Mouse (Mus musculus): ENCODE results near the gene Fut9. TPM values are rescaled to one million over a fixed set of nuclear protein-coding genes. Genes with fewer than 3 reads are reported as not detected.

The Fut9 gene
- 0.04 and 0.08 TPM in 2 replicates for polyA plus RNA-seq (2012; rRNA removed)

DNA sequence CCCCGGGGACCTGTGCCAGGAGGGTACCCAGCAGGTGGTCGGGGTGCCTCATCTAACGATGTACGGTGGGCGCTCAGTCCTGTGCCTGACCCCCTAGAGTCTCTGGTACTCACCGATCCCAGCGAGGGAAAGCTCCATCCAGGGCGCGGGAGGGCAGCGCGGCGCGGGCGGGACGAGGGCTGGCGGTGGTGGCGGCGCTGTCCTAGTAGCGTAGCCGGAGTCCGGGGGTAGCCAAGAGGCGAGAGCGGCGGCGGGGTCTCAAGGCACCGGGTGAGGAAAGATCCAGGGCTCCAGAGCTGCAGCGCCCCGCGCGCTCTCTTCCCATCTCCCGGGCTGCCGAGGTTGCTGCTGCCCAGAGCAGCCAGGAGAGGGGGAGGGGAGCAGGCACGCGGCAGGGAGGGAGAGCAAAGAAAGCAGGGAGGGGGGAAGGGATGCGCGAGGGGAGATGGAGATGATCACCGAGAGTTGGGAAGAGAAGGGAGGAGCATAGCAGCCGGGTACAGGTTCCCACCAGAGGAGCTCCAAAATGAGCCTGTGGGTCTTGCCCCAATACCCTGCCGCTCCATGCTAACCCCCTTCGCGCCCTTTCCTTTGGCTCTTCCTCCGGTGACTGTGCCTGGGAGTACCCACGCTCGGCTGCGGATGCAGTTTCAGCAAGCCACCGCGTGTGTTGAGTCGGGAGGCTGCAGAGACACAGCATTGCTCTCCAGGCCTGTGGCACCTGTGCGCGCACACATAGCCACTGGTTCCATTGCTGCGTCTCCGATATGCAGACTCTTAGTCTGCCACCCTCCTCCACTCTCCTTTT is at the start of gene Fut9:
Fut9 (minus strand) TSS at position 769 of the 808 bp plus-strand sequence.
- DNase-seq (ENCODE audit: low read depth) = no peak

DNA sequence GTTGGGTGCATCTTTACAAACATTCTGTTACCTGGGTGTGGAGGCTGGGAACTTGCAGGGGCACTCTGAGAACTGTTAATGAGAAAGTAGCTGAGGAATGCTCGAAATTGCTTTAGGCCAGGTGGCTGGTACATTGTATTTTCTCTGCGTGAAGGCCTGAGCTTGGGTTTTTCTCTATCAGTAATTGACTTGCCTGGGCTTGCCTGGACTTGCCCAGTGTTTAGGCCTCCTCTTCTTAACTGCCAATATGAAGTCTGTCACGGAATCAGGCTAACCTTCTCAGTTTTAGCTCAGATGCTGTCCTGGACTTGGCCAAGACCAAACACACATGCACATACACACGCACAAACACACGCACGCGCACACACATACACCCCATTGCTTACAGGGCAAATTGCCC is 15.7 kb upstream of the Fut9 start:
- no peak for DNase-seq (ENCODE audit: low read depth)

DNA sequence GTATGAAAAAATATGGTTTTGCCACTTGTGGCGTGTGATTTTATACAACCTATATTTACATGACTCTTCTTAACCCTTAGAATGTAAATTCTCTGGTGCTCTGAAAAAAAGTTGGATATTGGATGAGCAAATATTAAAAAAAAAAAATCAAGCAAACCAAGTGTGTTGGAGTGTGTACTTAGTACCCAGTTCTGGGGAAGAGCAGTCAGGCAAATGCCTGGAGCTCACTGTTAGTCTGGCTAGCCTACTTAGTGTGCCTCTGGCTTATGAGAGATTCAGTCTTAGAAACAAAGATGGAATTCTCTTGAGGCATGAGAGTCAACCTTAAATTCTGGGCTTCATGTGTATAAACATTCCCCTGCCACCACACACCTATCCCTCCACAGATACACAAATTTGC is 13.3 kb upstream of the Fut9 start:
- no peak for DNase-seq (ENCODE audit: low read depth)

DNA sequence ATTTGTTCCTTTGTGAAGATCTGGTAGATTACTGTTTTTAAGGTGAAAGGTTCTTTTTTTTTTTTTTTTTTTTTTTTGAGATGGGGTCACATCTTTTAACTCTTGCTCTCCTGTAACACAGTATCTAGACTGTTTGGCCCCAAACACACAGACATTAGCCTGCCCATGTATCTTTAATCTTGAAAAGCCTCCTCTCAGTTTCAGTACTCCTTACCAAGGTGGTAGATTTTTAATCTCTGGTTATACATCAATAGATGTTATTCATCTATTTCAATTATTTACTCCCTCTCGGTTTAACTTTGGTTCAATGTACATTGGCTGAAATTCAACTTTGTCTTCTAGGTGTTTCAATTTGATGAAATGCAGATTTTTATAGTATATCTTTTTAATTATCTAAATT is 10.0 kb upstream of the Fut9 start:
- no peak for DNase-seq (ENCODE audit: low read depth)

DNA sequence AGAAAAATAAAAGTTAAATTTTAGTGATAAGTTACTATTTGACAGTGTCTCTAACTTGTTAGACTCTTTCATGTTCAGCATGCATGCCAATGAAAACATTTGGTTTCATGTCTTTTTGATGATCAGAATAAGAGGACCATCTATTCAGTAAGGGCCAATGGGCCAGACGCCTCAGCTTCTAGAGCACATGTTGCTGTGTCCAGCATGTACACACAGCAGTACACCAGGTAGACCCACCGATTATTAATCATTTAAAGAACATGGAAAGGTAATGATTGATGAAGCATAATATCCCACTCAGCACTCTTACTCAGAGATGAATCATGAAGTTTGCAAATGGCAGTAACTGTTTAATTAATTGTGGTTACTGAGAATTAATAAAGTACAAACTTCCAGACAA is 1.7 kb upstream of the Fut9 start:
- DNase-seq (ENCODE audit: low read depth) = no peak

DNA sequence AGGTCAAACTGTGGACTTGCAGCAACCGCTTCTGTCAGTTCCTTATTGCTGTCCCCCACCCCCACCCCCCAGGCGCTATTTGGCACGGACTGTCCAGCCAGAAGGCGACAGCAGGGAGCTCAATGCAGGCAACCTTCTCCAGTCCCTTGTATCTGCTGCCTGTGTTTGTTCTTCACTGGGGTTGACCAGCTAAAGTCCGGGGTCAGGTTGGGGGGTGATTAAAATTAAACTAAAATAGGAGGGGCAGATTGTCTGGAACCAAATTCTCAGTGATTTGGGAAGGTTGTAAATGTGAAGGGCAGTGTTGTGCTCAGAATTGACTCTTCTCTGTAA is 206 bp upstream of the Fut9 start:
- no peak for DNase-seq (ENCODE audit: low read depth)

DNA sequence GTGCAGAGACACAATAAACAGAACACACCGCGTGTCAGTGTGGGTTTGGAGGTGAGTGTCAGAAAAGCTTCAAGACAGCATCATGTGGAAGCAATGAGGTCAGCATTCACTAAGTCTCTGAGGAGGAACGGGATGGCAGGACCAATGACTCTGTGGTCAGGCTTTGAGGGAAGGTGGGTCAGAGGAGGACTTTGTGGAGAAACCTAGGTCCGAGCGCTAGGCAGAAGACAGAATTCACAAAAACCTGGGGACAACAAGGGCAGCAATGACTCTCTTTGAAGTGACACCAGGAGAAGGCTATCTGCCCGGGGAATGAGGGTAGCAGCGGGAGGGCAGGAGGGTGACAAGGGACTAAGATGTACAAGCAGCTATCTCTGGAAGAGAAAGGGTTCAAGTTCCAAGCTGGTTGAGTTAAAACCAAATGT is 981 bp downstream of the Fut9 start:
- no peak for DNase-seq (ENCODE audit: low read depth)

DNA sequence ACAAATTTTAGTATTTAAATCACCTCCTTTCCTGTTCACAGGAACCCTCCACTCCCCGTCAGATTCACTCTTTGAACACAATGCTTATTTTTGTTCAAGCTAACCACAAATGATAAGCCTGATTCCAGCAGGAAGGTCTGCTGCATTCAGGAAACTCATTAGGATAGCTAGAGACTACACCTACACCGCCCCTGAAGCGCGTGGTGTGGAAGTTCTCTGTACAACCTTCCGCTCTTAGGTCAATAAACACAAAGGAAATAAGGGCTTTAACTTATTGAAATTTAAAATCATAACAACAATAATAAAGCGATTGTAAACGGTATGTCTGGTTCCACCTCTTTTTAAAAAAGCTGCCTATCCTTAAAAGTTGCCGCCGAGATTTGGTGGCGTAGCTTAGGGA is 1.6 kb downstream of the Fut9 start:
- DNase-seq (ENCODE audit: low read depth) = no peak

DNA sequence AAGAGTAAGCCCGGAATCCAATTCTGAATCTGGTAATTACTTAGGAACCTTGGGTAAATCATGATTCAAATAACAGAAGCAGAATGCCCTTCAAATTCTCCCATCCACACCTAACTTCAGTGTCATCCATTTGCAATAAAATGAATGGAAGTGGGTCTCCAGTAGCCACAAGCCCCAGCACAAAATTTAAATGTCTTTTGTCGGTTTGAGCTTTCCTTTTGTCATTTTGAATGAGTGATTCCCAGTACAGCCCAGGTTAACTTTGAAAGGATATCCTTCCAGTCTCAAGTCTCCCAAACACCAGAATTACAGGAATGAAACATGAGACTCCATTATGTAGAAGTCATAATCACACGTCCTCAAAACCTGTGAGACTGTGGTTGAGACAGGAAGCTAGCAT is 3.9 kb downstream of the Fut9 start:
- no peak for DNase-seq (ENCODE audit: low read depth)

DNA sequence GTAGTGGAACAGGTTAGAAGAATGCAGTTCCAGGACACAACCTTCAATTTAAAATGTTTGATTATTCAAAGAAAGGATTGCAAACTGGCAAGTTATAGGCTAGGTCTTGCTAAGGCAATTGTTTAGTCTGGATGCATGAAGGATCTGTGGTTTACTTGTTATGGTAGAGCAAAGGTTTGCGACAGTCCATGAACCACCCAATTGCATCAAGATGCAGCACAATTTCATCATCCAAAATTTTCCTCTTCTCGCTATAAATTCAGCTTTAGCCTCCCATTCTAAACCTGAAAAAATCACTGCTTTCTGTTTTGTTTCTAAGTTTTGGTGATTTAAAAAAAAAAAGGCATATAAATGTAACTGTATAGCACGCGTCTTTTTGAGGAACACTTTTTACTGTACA is 14.8 kb downstream of the Fut9 start:
- DNase-seq (ENCODE audit: low read depth) = no peak

DNA sequence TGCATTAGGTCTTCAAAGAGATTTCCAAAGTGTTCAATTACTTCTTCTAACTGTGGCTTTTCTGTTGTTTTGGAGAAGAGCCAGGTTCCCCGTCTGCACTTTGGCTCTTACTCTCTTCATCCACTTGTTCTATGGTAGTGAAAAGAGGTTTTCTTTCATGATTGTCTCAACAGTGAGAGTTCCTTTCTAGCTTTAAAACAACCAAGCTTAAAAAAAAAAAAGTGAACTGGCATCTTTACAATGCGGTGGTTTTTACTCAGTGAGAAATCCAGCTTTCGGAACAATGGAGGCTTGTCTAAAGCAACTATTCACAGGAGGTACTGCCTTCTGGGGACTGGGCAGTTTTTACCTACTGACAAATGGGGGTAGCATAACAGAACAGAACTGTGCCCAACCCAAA is 31.4 kb downstream of the Fut9 start:
- no peak for DNase-seq (ENCODE audit: low read depth)

DNA sequence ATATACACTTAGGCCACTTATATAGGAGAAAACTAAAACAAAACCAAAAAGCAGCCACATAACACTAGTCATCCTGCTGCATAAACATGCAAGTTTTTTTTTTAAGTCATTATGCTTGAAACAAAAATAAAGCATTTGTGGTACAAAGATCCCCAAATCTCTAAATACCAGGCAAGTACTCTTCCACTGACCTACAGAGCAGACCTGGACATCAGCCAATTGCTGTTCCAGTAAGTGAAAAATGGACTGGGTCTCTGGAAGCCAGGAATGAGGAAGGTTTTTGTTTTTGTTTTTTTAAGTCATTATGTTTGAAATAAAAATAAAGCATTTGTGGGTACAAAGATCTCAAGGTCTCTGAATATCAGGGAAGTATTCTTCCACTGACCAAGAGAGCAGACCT is 37.0 kb downstream of the Fut9 start:
- DNase-seq (ENCODE audit: low read depth) = no peak

DNA sequence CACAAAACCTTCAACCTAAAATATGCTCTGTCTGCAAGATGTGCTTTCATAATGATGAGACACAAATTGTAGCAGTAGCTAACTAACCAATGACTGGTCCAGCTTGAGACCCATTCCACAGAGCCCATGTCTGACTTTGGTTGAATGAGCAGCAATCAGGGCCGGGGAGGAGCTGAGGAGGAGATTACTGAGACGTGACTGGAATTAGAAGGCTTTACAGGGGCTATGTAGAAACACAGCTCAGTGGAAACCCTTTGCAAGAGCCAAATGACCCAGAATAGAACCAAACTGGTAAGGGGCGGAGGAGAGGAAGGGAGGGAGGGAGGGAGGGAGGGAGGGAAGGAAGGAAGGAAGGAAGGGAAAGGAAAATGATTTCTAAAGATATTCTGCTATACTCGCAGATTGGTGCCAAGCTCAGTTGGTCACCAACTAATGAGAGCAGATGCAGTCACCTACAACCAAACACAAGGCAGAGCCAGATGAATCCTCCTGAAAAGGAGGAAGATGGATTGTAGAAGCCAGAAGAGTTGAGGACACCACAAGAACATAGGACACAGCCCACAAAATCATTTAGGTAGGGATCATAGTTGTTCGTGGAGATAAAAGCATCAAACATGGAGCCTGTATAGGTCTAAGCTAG is 42.0 kb downstream of the Fut9 start:
- DNase-seq (ENCODE audit: low read depth) = no peak

DNA sequence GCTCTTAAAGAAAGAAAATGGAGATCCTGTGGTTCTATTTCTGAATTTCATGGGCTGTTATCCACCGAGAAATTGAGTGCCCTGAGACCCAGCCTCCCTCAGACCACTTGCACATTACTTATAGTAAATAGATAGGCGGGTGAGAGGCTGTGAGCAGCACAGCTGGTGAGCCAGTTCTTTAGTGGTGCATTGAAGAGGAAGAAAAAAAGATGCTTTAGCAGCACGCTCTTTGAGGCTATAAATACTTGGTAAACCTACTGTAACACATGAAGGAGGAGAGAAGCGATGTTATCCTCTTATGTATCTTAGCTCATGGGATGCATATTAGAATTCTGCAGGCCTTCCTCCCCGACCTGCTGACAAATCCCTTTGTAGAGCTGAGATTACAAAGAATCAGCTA is 58.5 kb downstream of the Fut9 start:
- DNase-seq (ENCODE audit: low read depth) = no peak

DNA sequence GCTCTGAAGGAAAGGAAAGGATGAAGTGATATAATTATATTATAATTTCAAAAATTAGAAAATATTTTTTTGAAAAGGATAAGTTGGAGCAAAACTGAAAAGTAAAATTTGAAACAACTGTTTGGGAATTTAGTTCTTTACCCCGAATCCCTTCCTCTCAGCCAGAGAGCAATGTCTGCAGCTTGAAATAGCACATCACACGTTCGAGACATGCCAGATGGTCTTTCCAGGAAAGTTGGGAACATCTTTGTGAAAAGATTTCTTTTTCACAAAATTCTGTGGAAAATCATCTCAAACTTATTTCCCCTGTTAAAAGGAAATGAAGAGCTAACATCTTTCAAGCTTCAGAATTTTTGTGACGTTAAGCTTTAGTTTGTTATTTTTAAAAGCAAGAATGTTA is 61.3 kb downstream of the Fut9 start:
- DNase-seq (ENCODE audit: low read depth) = no peak

DNA sequence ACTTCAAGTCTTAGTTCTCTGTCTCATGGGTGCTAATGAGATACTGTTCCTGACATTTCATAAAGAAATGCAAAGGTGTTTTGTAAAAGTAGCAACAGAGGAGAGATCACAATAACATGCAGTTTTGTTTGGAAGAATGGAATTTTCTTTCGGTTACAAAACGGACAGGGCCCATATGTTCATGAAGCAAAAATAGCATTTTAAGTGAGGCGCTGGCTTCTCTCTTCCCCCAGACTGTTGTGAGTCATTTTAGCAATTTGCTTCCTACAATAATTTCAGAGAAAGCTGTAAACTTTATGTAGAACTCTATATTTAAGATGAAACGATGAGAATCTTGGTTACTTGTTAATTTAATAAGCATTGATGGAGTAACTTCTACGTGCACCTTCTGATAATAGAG is 78.5 kb downstream of the Fut9 start:
- DNase-seq (ENCODE audit: low read depth) = no peak

DNA sequence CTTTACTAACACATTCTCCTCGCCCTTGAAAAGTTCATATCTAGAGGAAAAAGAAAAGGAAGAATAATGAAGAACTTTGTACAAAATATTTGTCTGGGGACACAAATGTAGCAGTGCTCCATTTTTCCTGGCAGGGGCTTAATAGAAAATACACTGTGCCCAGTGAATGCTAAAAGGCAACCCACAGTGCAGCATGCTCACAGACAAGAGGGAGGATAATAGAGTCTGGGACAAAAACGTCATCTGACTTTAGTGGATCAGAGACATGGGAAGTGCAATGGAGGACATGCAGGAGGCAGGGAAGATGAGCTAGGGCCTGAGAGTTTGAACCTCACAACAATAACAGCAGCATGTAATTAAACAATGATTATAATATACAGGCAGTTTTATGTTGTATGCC is 86.1 kb downstream of the Fut9 start:
- no peak for DNase-seq (ENCODE audit: low read depth)

DNA sequence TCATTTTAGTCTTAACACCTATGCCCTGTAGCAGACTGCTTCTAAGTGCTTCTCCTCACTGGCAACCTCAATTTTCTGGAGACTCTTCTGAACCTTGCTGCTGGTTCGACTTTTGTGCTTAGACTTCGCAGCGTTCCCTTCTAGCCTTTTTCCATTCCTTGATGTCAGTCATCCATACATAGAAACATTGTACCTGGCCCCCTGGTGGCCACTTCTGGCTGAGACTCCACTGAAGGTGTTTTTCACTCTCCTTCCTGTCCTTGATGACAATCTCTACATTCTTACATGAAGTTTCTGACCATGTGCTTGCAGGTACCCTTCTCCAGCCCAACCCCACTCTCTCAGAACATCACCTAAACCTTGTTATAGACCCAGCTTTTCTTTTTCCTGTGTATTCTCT is 115.1 kb downstream of the Fut9 start:
- no peak for DNase-seq (ENCODE audit: low read depth)

DNA sequence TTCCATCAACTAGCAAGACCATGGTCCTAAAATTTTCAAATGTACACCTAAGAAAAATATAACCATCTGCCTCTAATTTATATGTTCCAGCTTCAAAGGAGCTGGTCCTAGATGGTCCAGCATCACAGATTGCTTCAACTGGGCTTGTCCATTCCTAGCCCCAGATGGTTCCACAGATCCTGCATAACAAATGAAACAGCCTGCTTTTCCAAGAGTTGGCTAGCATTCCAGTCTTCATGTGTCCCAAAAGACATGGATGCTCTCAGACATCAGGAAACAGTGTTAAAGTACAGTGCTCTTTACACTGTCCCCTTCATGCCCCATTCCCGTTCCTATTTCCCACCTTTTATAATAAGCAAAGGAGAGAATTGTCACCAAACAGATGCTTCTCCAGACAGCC is 135.8 kb downstream of the Fut9 start:
- no peak for DNase-seq (ENCODE audit: low read depth)

DNA sequence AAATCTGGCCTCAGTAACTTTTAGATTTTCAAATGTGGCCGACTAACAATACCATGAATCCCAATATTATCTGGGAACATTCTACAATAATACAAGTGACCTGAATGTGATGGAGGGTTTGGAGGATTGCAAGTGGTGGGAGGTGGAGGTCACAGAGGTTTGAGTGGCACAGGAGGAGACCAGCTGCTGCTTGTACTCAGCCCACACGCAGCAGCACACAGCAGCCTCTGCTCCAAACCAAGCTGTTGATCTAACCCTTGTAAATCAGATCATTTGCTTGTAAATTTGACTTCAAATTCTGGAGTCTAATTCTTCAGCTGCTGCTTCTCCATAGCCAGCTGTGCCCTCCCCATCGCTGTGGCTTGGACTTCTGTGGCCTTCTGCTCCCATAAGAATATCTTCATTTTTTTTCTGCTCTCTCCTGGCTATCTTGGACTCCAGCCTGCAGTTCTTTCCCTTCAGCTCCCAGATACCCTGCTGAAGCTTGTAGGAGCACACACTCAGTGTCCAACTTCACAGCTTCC is 138.8 kb downstream of the Fut9 start:
- DNase-seq (ENCODE audit: low read depth) = no peak

DNA sequence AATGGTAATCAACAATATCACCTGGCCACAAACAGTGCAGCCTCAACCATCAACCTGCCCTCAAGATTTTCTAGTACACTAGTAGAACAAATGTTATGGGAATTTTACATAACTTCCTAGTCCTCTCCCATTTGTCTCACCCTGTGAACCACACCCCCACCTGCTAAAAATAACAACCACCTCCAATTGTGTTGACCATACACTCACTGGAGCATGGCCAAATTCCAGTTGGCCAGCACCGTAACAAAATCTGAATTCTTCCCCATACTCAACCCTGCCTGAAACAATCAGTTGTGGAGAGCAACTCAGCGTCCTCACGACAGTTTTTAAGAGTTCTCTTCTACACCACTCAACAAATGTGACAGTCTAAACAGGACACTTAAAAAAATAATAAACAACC is 141.3 kb downstream of the Fut9 start:
- DNase-seq (ENCODE audit: low read depth) = no peak

DNA sequence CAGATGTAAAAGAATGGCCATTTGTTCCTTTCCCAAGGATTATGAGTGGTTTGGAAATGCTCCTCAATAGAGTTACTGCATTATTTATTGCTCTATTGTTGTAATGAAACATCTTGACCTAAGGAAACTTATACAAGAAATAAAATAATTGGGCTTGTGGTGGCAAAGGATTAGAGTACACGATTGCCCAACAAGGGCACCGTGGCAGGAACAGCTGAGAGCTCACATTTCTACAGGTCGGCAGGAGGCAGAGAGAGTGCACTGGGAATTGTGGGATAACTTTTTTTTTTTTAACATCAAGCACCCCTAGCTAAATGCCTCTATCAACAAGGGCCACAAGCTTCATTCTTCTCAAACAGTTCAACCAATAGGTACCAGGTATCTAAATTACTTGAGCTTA is 148.1 kb downstream of the Fut9 start:
- DNase-seq (ENCODE audit: low read depth) = peak; percentile 26

DNA sequence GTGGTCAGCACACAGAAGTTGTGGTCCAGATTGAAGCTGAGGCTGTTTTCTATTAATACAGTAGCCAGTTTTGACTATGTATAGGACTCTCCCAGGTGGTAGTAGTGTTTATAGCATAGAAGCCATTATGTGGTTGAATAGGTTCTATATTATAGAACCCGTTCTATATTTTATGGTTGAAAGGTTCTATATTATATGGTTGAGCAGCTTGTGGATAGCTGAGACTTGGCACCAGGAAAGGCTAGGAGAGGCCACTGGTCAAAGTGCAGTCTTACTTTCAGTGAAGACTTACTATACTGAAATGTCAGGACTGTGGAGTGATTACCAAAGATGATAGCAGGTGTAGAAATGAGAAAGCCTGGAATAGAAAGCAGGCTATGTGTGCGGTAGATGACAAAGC is 151.9 kb downstream of the Fut9 start:
- DNase-seq (ENCODE audit: low read depth) = no peak

DNA sequence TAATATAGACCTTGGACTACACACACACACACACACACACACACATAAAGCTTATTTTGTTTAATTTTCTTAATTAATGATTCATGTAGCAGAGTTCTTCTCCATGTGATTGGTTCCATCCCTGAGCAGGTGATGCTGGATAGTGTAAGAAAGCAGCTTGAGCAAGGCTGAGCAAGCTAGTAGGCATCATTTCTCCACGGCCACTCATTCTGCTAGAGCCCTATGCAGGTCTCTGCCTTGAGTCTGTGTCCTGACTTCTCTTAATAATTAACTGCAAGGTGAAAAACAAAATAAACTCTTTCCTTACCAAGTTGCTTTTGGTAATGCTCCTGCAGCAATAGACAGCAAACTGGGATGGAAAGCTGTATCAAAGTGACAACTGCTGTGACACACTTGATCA is 152.5 kb downstream of the Fut9 start:
- DNase-seq (ENCODE audit: low read depth) = no peak

All from gonadal fat pad, adult 2 months (tissue).